Mouse (Mus musculus) embryonic facial prominence, embryonic 14.5 days (tissue): Measurements from ENCODE around the gene Zscan29. TPM values are rescaled to one million over a fixed set of nuclear protein-coding genes. Genes with fewer than 3 reads are reported as not detected.
A peak's percentile ranks its signal among the peaks of the same experiment; 100 is the strongest.

Experiments used
- ATAC-seq: fragments of 200-750 bp; cut with Nextera tagmentation; 2 replicates; pipeline ENCODE4 v1.8.0; 2017; ENCODE audit warnings: low read depth, moderate number of reproducible peaks, moderate TSS enrichment
- DNase-seq: peaks from one replicate; pipeline ENCODE4 v3.0.0-alpha.2; 2015; ENCODE audit warnings: low spot score
- H3K27ac ChIP-seq: fragments of 300-500 bp; sonication (generic); replicated peaks from 2 replicates; pipeline ENCODE4 v1.5.1; 2014; ENCODE audit warnings: low read depth, mild to moderate bottlenecking, low read length, moderate library complexity
- H3K27me3 ChIP-seq: fragments of 300-500 bp; sonication (generic); replicated peaks from 2 replicates; pipeline ENCODE4 v1.6.1; 2014; ENCODE audit warnings: low read length; ENCODE audit not compliant: control insufficient read depth, insufficient read depth
- H3K36me3 ChIP-seq: fragments of 300-500 bp; sonication (generic); 2 replicates; pipeline ENCODE4 v1.6.1; 2014; ENCODE audit warnings: low read length, mixed read lengths; ENCODE audit not compliant: control insufficient read depth, insufficient read depth
- H3K4me1 ChIP-seq: fragments of 300-500 bp; sonication (generic); 2 replicates; pipeline ENCODE4 v1.6.1; 2014; ENCODE audit warnings: antibody characterized with exemption, low read length; ENCODE audit not compliant: control insufficient read depth, insufficient read depth
- H3K4me2 ChIP-seq: fragments of 300-500 bp; sonication (generic); 2 replicates; pipeline ENCODE4 v1.6.1; 2014; ENCODE audit warnings: low read depth, mild to moderate bottlenecking, low read length, moderate library complexity, mixed read lengths
- H3K4me3 ChIP-seq: fragments of 300-500 bp; sonication (generic); 2 replicates; pipeline ENCODE4 v1.5.1; 2014; ENCODE audit warnings: low read depth, mild to moderate bottlenecking, low read length
- H3K9ac ChIP-seq: fragments of 300-500 bp; sonication (generic); 2 replicates; pipeline ENCODE4 v1.6.1; 2014; ENCODE audit warnings: low read depth, mild to moderate bottlenecking, low read length, moderate library complexity, mixed read lengths
- H3K9me3 ChIP-seq: fragments of 300-500 bp; sonication (generic); 2 replicates; pipeline ENCODE4 v1.6.1; 2016; ENCODE audit warnings: low read length; ENCODE audit not compliant: control insufficient read depth
- WGBS: fragments of 180-500 bp; shearing (Covaris S2); extraction: QIAGEN DNeasy Blood & Tissue Kit; methylation state at CpG from one replicate; pipeline ENCODE4 v1.1.7; 2014; 5-methylcytosine and 5-hydroxymethylcytosine counted together
- polyA plus RNA-seq: library from polyadenylated mRNA; unstranded; fragments of >200 nt; fragmentation: Nextera tagmentation; extraction: Ambion mirVana; gene quantifications from 2 replicates; pipeline ENCODE4 v1.2.1, GENCODE M21; 2014

Zscan29 gene
- polyA plus RNA-seq: 7.3 and 7.4 TPM in 2 replicates

GRCm38 (mm10) chr2:121170980-121171742 lies at the start of gene Zscan29:
Zscan29 (minus strand) TSS chr2:121171125.
- Histone ChIP-seq H3K9ac (peak within 1 kb of the TSS; percentile 86), H3K27me3 (no peaks in the 10 kb centered on the region), H3K4me1 (peaks cover 19% of the 10 kb centered on the region), H3K4me3 (peak within 1 kb of the TSS; percentile 87), H3K36me3 (peaks cover 39% of the 10 kb centered on the region), H3K9me3 (no peaks in the 10 kb centered on the region), H3K4me2 (peak within 1 kb of the TSS; percentile 78), H3K27ac (peak within 1 kb of the TSS; percentile 81)
- ATAC-seq: peak; percentile 98
- under 1% methylated on average over 61 of the region's 66 CpGs for WGBS
- DNase-seq: peak; percentile 96

DNA sequence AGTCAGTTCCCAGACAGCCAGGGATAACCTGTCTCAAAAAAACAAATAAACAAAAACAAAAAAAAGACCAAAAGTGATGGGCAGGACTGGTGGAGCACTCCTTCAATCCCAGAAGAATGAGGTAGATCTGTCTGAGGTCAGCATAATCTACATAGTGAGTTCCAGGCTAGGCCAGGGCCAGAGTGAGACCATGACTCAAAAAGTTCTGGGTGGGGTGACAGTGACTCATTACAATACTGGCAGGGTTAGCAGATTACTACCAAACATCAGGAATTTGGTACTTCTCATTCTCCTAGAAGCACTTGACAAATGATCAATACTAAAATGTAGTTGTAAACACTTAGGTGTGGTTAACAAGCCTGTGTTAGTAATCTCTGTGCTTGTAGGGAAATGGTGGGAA lies 49.1 kb upstream of the Zscan29 start:
- H3K4me1 ChIP-seq: no peaks in the 10 kb centered on the region
- no peak overlapping the region for H3K4me3 ChIP-seq
- H3K36me3 ChIP-seq: peaks cover 80% of the 10 kb centered on the region
- no peak overlapping the region for H3K27ac ChIP-seq
- no peak for ATAC-seq
- H3K4me2 ChIP-seq: no peak overlapping the region
- H3K9me3 ChIP-seq: no peaks in the 10 kb centered on the region
- DNase-seq: no peak
- no peaks in the 10 kb centered on the region for H3K27me3 ChIP-seq
- no peak overlapping the region for H3K9ac ChIP-seq

DNA sequence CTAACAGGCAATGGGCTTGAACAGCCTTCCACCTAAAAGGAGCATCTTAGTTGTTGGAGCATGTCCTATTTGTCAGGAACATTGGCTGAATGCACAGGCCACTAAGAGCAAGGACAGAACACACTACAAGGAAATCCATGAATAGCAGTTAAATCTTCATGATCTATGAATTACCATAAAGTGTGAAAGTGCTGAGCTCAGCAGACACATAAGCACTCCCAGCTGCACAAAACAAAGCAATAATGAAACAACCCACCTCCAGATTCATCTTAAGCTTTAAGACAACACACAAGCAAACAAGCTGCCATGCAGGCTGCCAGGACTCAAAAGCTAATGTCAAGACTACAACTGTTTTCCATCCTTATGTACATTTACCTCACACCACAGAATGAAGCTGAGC lies 48.3 kb upstream of the Zscan29 start:
- Histone ChIP-seq H3K4me1 (no peaks in the 10 kb centered on the region), H3K27me3 (no peaks in the 10 kb centered on the region), H3K4me2 (no peak overlapping the region), H3K9ac (no peak overlapping the region), H3K27ac (no peak overlapping the region), H3K4me3 (no peak overlapping the region), H3K36me3 (peaks cover 81% of the 10 kb centered on the region), H3K9me3 (no peaks in the 10 kb centered on the region)
- no peak for ATAC-seq
- DNase-seq: no peak

GRCm38 (mm10) chr2:121214491-121214890 lies 43.6 kb upstream of the Zscan29 start:
- no peak overlapping the region for H3K9ac ChIP-seq
- no peak overlapping the region for H3K4me2 ChIP-seq
- peaks cover 81% of the 10 kb centered on the region for H3K36me3 ChIP-seq
- DNase-seq: no peak
- H3K9me3 ChIP-seq: no peaks in the 10 kb centered on the region
- 88% methylated on average over 3 of the region's 3 CpGs for WGBS
- H3K4me3 ChIP-seq: no peak overlapping the region
- H3K27me3 ChIP-seq: no peaks in the 10 kb centered on the region
- H3K27ac ChIP-seq: no peak overlapping the region
- ATAC-seq: no peak
- no peaks in the 10 kb centered on the region for H3K4me1 ChIP-seq

DNA sequence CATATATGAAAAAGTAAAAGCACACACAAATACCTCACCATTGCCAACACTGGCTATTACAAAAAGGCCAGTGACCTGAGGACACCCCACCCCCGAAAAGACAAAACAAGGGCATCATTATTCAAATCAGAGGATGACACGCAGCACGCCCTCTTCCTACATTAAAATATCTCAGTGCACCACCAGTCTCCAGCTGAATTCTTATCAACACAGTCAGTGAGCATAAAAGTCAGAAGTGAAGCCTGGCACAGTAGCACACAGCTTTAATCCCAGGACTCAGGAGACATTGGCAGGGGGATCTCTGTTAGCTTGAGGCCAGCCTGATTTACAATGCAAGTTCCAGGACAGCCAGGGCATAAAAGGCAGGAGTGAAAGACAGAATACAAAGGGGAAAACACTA lies 35.6 kb upstream of the Zscan29 start:
- Histone ChIP-seq H3K27ac (no peak overlapping the region), H3K4me1 (no peaks in the 10 kb centered on the region), H3K4me3 (no peak overlapping the region), H3K9me3 (no peaks in the 10 kb centered on the region), H3K9ac (no peak overlapping the region), H3K36me3 (peaks cover 98% of the 10 kb centered on the region), H3K27me3 (no peaks in the 10 kb centered on the region), H3K4me2 (no peak overlapping the region)
- WGBS: 98% methylated on average over 3 of the region's 3 CpGs
- no peak for DNase-seq
- no peak for ATAC-seq

DNA sequence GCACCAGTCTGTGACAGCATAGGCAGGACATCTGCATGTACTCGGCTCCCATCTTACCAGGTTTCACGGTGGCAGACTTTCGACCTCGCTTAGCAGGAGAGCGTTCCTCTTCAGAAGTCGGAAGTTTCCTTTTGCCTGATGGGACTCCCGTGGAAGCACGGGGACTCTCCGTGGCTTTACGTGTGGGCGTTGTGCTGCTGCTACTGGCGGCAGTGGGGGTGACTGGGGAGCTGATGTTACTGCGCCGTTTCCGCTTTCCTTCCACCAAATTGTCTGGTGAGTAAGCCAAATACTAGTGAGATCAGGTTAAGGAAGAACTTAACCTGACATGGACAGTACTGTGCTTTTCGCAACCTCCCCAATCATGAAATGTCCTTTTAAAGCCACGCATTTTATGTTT lies 33.4 kb upstream of the Zscan29 start:
- H3K9me3 ChIP-seq: no peaks in the 10 kb centered on the region
- H3K4me3 ChIP-seq: no peak overlapping the region
- H3K4me2 ChIP-seq: no peak overlapping the region
- peaks cover 98% of the 10 kb centered on the region for H3K36me3 ChIP-seq
- ATAC-seq (no peak), DNase-seq (no peak)
- H3K27ac ChIP-seq: no peak overlapping the region
- 94% methylated on average over 17 of the region's 17 CpGs for WGBS
- no peaks in the 10 kb centered on the region for H3K4me1 ChIP-seq
- H3K9ac ChIP-seq: no peak overlapping the region
- no peaks in the 10 kb centered on the region for H3K27me3 ChIP-seq

DNA sequence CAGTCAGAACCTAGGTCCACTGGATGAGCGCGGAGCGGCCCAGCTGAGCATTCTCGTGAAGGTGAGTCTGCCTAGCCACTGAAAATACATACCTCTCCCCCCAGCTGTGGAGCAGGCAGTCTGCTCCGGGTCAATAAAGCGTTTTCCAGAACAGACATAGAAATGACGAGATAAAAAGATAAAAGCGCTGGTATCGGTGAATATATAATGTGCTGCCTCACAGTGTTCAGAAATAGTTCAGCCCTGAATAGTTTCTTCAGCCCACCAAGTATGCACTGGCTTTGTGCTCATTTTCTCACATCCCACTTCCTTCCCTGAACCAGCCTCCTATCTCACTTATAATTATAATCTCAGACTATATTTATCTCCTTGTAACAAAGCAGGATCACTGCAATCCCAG lies 24.5 kb upstream of the Zscan29 start:
- H3K9ac ChIP-seq: no peak overlapping the region
- ATAC-seq (no peak), DNase-seq (no peak)
- H3K27ac ChIP-seq: no peak overlapping the region
- H3K36me3 ChIP-seq: peaks cover 98% of the 10 kb centered on the region
- no peaks in the 10 kb centered on the region for H3K27me3 ChIP-seq
- H3K4me2 ChIP-seq: no peak overlapping the region
- no peak overlapping the region for H3K4me3 ChIP-seq
- no peaks in the 10 kb centered on the region for H3K4me1 ChIP-seq
- H3K9me3 ChIP-seq: no peaks in the 10 kb centered on the region
- 92% methylated on average over 9 of the region's 9 CpGs for WGBS

- DNase-seq: no peak
- WGBS: 50% methylated on average over 1 of the region's 1 CpGs
Measured at GRCm38 (mm10) chr2:121188530-121188929, 17.6 kb upstream of the Zscan29 start.

DNA sequence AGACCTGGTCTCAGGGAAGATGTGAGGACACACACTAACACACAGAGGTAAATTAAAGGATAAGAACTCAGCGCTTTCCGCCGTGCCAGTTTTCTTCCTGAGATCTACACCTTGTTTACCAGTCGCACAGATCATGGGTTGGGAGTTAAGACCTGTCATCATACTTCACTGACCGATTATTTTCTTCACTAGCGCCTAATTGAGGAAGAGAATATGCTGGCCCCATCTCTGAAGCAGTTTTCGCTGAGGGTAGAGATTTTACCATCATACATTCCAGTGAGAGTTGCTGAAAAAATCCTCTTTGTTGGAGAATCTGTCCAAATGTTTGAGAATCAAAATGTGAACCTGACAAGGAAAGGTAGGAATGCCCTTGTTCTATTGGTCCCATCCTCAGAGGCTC lies 13.2 kb upstream of the Zscan29 start:
- H3K27ac ChIP-seq: no peak overlapping the region
- no peak for ATAC-seq

More at GRCm38 (mm10) chr2:121188530-121188929, 17.6 kb upstream of the Zscan29 start:
- Histone ChIP-seq H3K36me3 (peaks cover 90% of the 10 kb centered on the region), H3K4me3 (no peak overlapping the region), H3K4me1 (no peaks in the 10 kb centered on the region), H3K27me3 (no peaks in the 10 kb centered on the region), H3K4me2 (no peak overlapping the region), H3K9me3 (no peaks in the 10 kb centered on the region), H3K9ac (no peak overlapping the region), H3K27ac (no peak overlapping the region)
- no peak for ATAC-seq

More for the DNA sequence above, 13.2 kb upstream of the Zscan29 start:
- 97% methylated on average over 7 of the region's 7 CpGs for WGBS
- Histone ChIP-seq H3K4me3 (no peak overlapping the region), H3K9ac (no peak overlapping the region), H3K36me3 (peaks cover 78% of the 10 kb centered on the region), H3K9me3 (no peaks in the 10 kb centered on the region), H3K4me1 (no peaks in the 10 kb centered on the region), H3K4me2 (no peak overlapping the region), H3K27me3 (no peaks in the 10 kb centered on the region)
- DNase-seq: no peak
